Mouse (Mus musculus) CH12.LX (cell line): Measurements from ENCODE around the gene Hsd3b7. TPM values are rescaled to one million over a fixed set of nuclear protein-coding genes. Genes with fewer than 3 reads are reported as not detected.
A peak's percentile ranks its signal among the peaks of the same experiment; 100 is the strongest.

ENCODE experiments used
- DNase-seq: peaks from one replicate; pipeline ENCODE4 v3.0.0-alpha.2; 2013; ENCODE audit errors: extremely low read depth
- H3K27ac ChIP-seq: 2 replicates; pipeline ENCODE4 v1.5.1; 2012; ENCODE audit warnings: low read depth, mild to moderate bottlenecking, control low read depth, moderate library complexity; ENCODE audit not compliant: insufficient read depth
- H3K27me3 ChIP-seq: replicated peaks from 2 replicates; pipeline ENCODE3; 2012; ENCODE audit warnings: inconsistent platforms
- H3K36me3 ChIP-seq, 2 experiments: replicated peaks in 1 of 2; 2 replicates each; pipeline versions ENCODE3 to v1.6.1; 2012; ENCODE audit warnings: inconsistent platforms in 1 of 2, low read length in 1 of 2, mild to moderate bottlenecking in 1 of 2, mixed read lengths in 1 of 2, moderate library complexity in 1 of 2; ENCODE audit not compliant: control insufficient read depth in 1 of 2, insufficient read depth in 1 of 2
- H3K4me1 ChIP-seq, 2 experiments: 2 replicates each; pipeline ENCODE4 v1.6.1; 2012; ENCODE audit warnings: inconsistent platforms in 1 of 2, moderate library complexity in 1 of 2; ENCODE audit not compliant: insufficient read depth in 2 of 2, control insufficient read depth in 1 of 2
- H3K4me2 ChIP-seq: 2 replicates; pipeline ENCODE4 v1.6.1; 2012; ENCODE audit warnings: low read depth, mild to moderate bottlenecking, control low read depth; ENCODE audit not compliant: poor library complexity, insufficient read depth, severe bottlenecking
- H3K4me3 ChIP-seq, 3 experiments: fragments of 150-350 bp in 1 of 3; sonication (generic) in 1 of 3; replicated peaks in 1 of 3; 2 replicates each; pipeline versions ENCODE3 to v1.5.1; 2011 to 2012; ENCODE audit warnings: low read depth in 2 of 3, low read length in 2 of 3, mild to moderate bottlenecking in 2 of 3, moderate library complexity in 2 of 3, control low read depth in 1 of 3, improper control_type of control experiment in 1 of 3, inconsistent platforms in 1 of 3, mixed read lengths in 1 of 3; ENCODE audit not compliant: poor library complexity in 1 of 3
- H3K79me2 ChIP-seq: replicated peaks from 2 replicates; pipeline ENCODE4 v1.6.1; 2012; ENCODE audit warnings: mild to moderate bottlenecking, moderate library complexity; ENCODE audit not compliant: control insufficient read depth, poor library complexity, insufficient read depth, severe bottlenecking; ENCODE audit errors: extremely low read depth
- H3K9ac ChIP-seq: 2 replicates; pipeline ENCODE4 v1.6.1; 2012; ENCODE audit warnings: low read depth, mild to moderate bottlenecking, control low read depth, moderate library complexity; ENCODE audit not compliant: insufficient read depth
- H3K9me3 ChIP-seq: replicated peaks from 2 replicates; pipeline ENCODE3; 2012; ENCODE audit warnings: low read length, inconsistent platforms, mixed read lengths
- E2F4 ChIP-seq: IDR thresholded peaks from 2 replicates; pipeline ENCODE4 v1.6.1; 2011; ENCODE audit warnings: low read depth, low read length, improper control_type of control experiment; ENCODE audit not compliant: insufficient replicate concordance
- EP300 ChIP-seq: IDR thresholded peaks from 2 replicates; pipeline ENCODE4 v1.6.1; 2011; ENCODE audit warnings: low read length, improper control_type of control experiment
- ETS1 ChIP-seq: conservative IDR thresholded peaks from 2 replicates; pipeline ENCODE4 v1.6.1; 2012; ENCODE audit warnings: low read depth, mild to moderate bottlenecking, inconsistent platforms, low read length, improper control_type of control experiment, moderate library complexity
- HCFC1 ChIP-seq: IDR thresholded peaks from 2 replicates; pipeline ENCODE4 v1.6.1; 2012; ENCODE audit warnings: low read depth, mild to moderate bottlenecking, inconsistent platforms, low read length, improper control_type of control experiment
- IRF4 ChIP-seq: IDR thresholded peaks from 2 replicates; pipeline ENCODE4 v1.6.1; 2014; ENCODE audit warnings: low read depth, mild to moderate bottlenecking, inconsistent platforms, low read length, improper control_type of control experiment
- MAX ChIP-seq: IDR thresholded peaks from 2 replicates; pipeline ENCODE4 v1.6.1; 2011; ENCODE audit warnings: low read length, improper control_type of control experiment
- MAZ ChIP-seq: IDR thresholded peaks from 2 replicates; pipeline ENCODE4 v1.6.1; 2012; ENCODE audit warnings: low read depth, mild to moderate bottlenecking, inconsistent platforms, low read length, improper control_type of control experiment, moderate library complexity
- MXI1 ChIP-seq: IDR thresholded peaks from 2 replicates; pipeline ENCODE4 v1.6.1; 2011; ENCODE audit warnings: mild to moderate bottlenecking, low read depth, low read length, improper control_type of control experiment
- MYC ChIP-seq: IDR thresholded peaks from 2 replicates; pipeline ENCODE4 v1.6.1; 2011; ENCODE audit warnings: low read depth, mild to moderate bottlenecking, improper control_type of control experiment, low read length
- NRF1 ChIP-seq: IDR thresholded peaks from 2 replicates; pipeline ENCODE4 v1.6.1; 2014; ENCODE audit warnings: low read depth, mild to moderate bottlenecking, inconsistent platforms, low read length, improper control_type of control experiment, moderate library complexity
- RAD21 ChIP-seq: IDR thresholded peaks from 2 replicates; pipeline ENCODE4 v1.6.1; 2011; ENCODE audit warnings: low read depth, mild to moderate bottlenecking, low read length, improper control_type of control experiment, moderate library complexity
- TBP ChIP-seq: conservative IDR thresholded peaks from 2 replicates; pipeline ENCODE4 v1.6.1; 2011; ENCODE audit warnings: low read depth, low read length, improper control_type of control experiment
- USF1 ChIP-seq: IDR thresholded peaks from 2 replicates; pipeline ENCODE4 v1.6.1; 2014; ENCODE audit warnings: low read depth, mild to moderate bottlenecking, inconsistent platforms, low read length, improper control_type of control experiment
- ZC3H11A ChIP-seq: IDR thresholded peaks from 2 replicates; pipeline ENCODE4 v1.6.1; 2012; ENCODE audit warnings: low read depth, mild to moderate bottlenecking, inconsistent platforms, low read length, improper control_type of control experiment
- dilution Hi-C: fragments of 300-500 bp; cut with MboI; formaldehyde crosslinking; loops from 2 replicates; pipeline ENCODE4 v1.14.3; 2020; ENCODE audit warnings: low sequenced_read_pairs; ENCODE audit not compliant: extremely low pct_unique_long_range_greater_than_20kb, extremely low pct_ligation_motif_present
- in situ Hi-C: fragments of 300-500 bp; cut with MboI; formaldehyde crosslinking; loops from 3 replicates; pipeline ENCODE4 v1.14.3; 2019; ENCODE audit warnings: low sequenced_read_pairs, low pct_ligation_motif_present, low pct_unique_long_range_greater_than_20kb, mixed read lengths
- polyA plus RNA-seq: library from polyadenylated mRNA; unstranded; fragments of >175 nt; gene quantifications from 2 replicates; pipeline ENCODE4 v1.2.1, GENCODE M21; 2012; ENCODE audit warnings: low read depth; ENCODE audit not compliant: insufficient read length
- total RNA-seq, 2 experiments: library from RNA; depleted of rRNA; stranded (reverse); fragments of 300-350 nt in 1 of 2; fragments of >200 nt in 1 of 2; gene quantifications; 2 replicates each; pipeline ENCODE4 v1.2.3; 2012 to 2014

Gene Hsd3b7
- total and polyA plus RNA-seq, 3 experiments = 0.99 to 6.8 (median 4.2) TPM

GRCm38 (mm10) chr7:127778350-127778749, 22.1 kb upstream of the Hsd3b7 start:
- peak overlapping the region; percentile 98; the same call in 1 of the 2 replicates for H3K9ac ChIP-seq
- no peak for DNase-seq
- H3K79me2 ChIP-seq = peaks cover 23% of the 10 kb centered on the region
- TF ChIP-seq MAZ (no peak), MAX (no peak)
- TF ChIP-seq, all 38 proteins: peak for 0
- Histone ChIP-seq H3K9me3 (no peaks in the 10 kb centered on the region), H3K27ac (no peak overlapping the region), H3K4me1 (peaks cover 8 to 38% of the 10 kb centered on the region in 2 experiments), H3K27me3 (no peaks in the 10 kb centered on the region), H3K4me3 (peak overlapping the region; percentile 57 to 92 (median 67)), H3K36me3 (peaks cover 25 to 64% of the 10 kb centered on the region in 2 experiments), H3K4me2 (peak overlapping the region; percentile 41)
- in situ Hi-C loops = loop anchor here (5.0 to 25.0 kb wide), 4 partner anchors 39 to 996 kb away; partner anchors contain the start of genes Cdipt, Cdiptos, Prss8 and Tbx6
- dilution Hi-C loops = no loop called here

- Histone ChIP-seq H3K27ac (no peak within 1 kb of the TSS), H3K4me3 (no peak within 1 kb of the TSS), H3K9me3 (no peaks in the 10 kb centered on the region)
- in situ Hi-C loops = loop anchor here (25.0 kb wide), 1 partner anchor 798 kb away; the partner anchor contains the start of genes Cdipt and Cdiptos
- TF ChIP-seq MYC = no peak
- TF ChIP-seq EP300 = no peak
- TF ChIP-seq E2F4 = no peak
- TF ChIP-seq MAX = no peak
- TF ChIP-seq TBP = no peak
- no peak for TF ChIP-seq USF1
- no peak for TF ChIP-seq HCFC1
- no peak for TF ChIP-seq MAZ
- TF ChIP-seq RAD21 = no peak
- TF ChIP-seq ZC3H11A = no peak
- no peak for TF ChIP-seq NRF1
- no peak for TF ChIP-seq MXI1
- TF ChIP-seq ETS1 = no peak
- TF ChIP-seq IRF4 = no peak
- TF ChIP-seq, all 38 proteins: peak for 0
- no peak for DNase-seq
- H3K9ac ChIP-seq = no peak within 1 kb of the TSS
- H3K36me3 ChIP-seq = peaks cover 76 to 94% of the 10 kb centered on the region in 2 experiments
- H3K27me3 ChIP-seq = no peaks in the 10 kb centered on the region
- dilution Hi-C loops = no loop called here
- H3K4me2 ChIP-seq = no peak within 1 kb of the TSS
- no peaks in the 10 kb centered on the region for H3K4me1 ChIP-seq
- H3K79me2 ChIP-seq = 0 out of 2 replicates have a peak, but pooled peaks cover 2% of the 10 kb centered on the region
Measured at GRCm38 (mm10) chr7:127785308-127785707, 15.1 kb upstream of the Hsd3b7 start, which contains the start of gene Gm49388. Gm49388 (plus strand) TSS chr7:127785608.
